Mouse (Mus musculus): ENCODE measurements around the gene Wipf3. TPM values are rescaled to one million over a fixed set of nuclear protein-coding genes. Genes with fewer than 3 reads are reported as not detected.

Wipf3 gene
- polyA plus RNA-seq, 1 experiment from 2014 or later, result 2.5 TPM

GRCm38 (mm10) chr6:54542836-54543235 is 113.4 kb downstream of the Wipf3 start:
- Histone ChIP-seq H3K4me3 (replicated peaks) (no peak overlapping the region), H3K9me3 (replicated peaks) (no peaks in the 10 kb centered on the region), H3K27ac (no peak overlapping the region), H3K4me1 (peaks cover 11% of the 10 kb centered on the region; the same call in 1 of the 2 replicates), H3K36me3 (no peaks in the 10 kb centered on the region), H3K27me3 (no peaks in the 10 kb centered on the region), H3K4me2 (no peak overlapping the region), H3K9ac (no peak overlapping the region)
- ATAC-seq (replicated peaks; ENCODE audit: low FRiP score), result no peak
- 88% methylated on average over 7 of the region's 7 CpGs for WGBS

- no peaks in the 10 kb centered on the region for H3K27me3 ChIP-seq
- H3K4me1 ChIP-seq, result peaks cover 15% of the 10 kb centered on the region
- no peak overlapping the region for H3K9ac ChIP-seq
- WGBS, result 80% methylated on average over 2 of the region's 2 CpGs
- H3K4me3 ChIP-seq (replicated peaks), result no peak overlapping the region
- no peaks in the 10 kb centered on the region for H3K36me3 ChIP-seq
- no peak overlapping the region for H3K27ac ChIP-seq
- no peaks in the 10 kb centered on the region for H3K9me3 ChIP-seq (replicated peaks)
- H3K4me2 ChIP-seq, result no peak overlapping the region
- ATAC-seq (replicated peaks; ENCODE audit: low FRiP score), result no peak
Measured at GRCm38 (mm10) chr6:54543646-54544045, 114.2 kb downstream of the Wipf3 start.

GRCm38 (mm10) chr6:54548314-54549019 is 119.1 kb downstream of the Wipf3 start:
- Histone ChIP-seq H3K4me1 (peaks cover 19% of the 10 kb centered on the region), H3K4me3 (replicated peaks) (no peak overlapping the region), H3K27me3 (no peaks in the 10 kb centered on the region), H3K9ac (no peak overlapping the region), H3K27ac (no peak overlapping the region), H3K9me3 (replicated peaks) (no peaks in the 10 kb centered on the region), H3K36me3 (no peaks in the 10 kb centered on the region), H3K4me2 (0 out of 2 replicates have a peak overlapping the region, but pooled peaks have one; percentile 3)
- WGBS, result 60% methylated on average over 13 of the region's 13 CpGs
- no peak; the same call in 1 of the 2 replicates for ATAC-seq (replicated peaks; ENCODE audit: low FRiP score)

- Histone ChIP-seq H3K27ac (no peak overlapping the region), H3K4me3 (replicated peaks) (no peak overlapping the region), H3K4me2 (no peak overlapping the region), H3K27me3 (no peaks in the 10 kb centered on the region), H3K4me1 (peaks cover 24% of the 10 kb centered on the region), H3K36me3 (no peaks in the 10 kb centered on the region), H3K9ac (no peak overlapping the region), H3K9me3 (replicated peaks) (no peaks in the 10 kb centered on the region)
- ATAC-seq (replicated peaks; ENCODE audit: low FRiP score), result no peak
- 59% methylated on average over 4 of the region's 4 CpGs for WGBS
Measured at GRCm38 (mm10) chr6:54549311-54549710, 119.9 kb downstream of the Wipf3 start.

- Histone ChIP-seq H3K27ac (no peak overlapping the region), H3K9ac (no peak overlapping the region), H3K4me3 (replicated peaks) (no peak overlapping the region), H3K4me2 (no peak overlapping the region), H3K9me3 (replicated peaks) (no peaks in the 10 kb centered on the region), H3K4me1 (peaks cover 27% of the 10 kb centered on the region), H3K36me3 (no peaks in the 10 kb centered on the region), H3K27me3 (no peaks in the 10 kb centered on the region)
- WGBS, result 41% methylated on average over 7 of the region's 7 CpGs
- no peak for ATAC-seq (replicated peaks; ENCODE audit: low FRiP score)
Measured at GRCm38 (mm10) chr6:54550801-54551323, 121.5 kb downstream of the Wipf3 start.

- no peak for ATAC-seq (replicated peaks; ENCODE audit: low FRiP score)
- H3K9ac ChIP-seq, result no peak overlapping the region
- H3K9me3 ChIP-seq (replicated peaks), result no peaks in the 10 kb centered on the region
- H3K4me2 ChIP-seq, result no peak overlapping the region
- H3K27ac ChIP-seq, result no peak overlapping the region
- H3K4me3 ChIP-seq (replicated peaks), result no peak overlapping the region
- WGBS, result 76% methylated on average over 9 of the region's 9 CpGs
- H3K4me1 ChIP-seq, result peaks cover 27% of the 10 kb centered on the region
- no peaks in the 10 kb centered on the region for H3K36me3 ChIP-seq
- no peaks in the 10 kb centered on the region for H3K27me3 ChIP-seq
Measured at GRCm38 (mm10) chr6:54552721-54553413, 123.5 kb downstream of the Wipf3 start.

Other genes with a start within 250 kb of the Wipf3 start
- gene Prr15, start 103.8 kb upstream of the Wipf3 start, polyA plus RNA-seq (2015; fragmentation: Nextera tagmentation; extraction: Ambion mirVana), result 7.3 TPM in 2 replicates
- 6.2 and 8.6 TPM in 2 replicates for gene Scrn1, start 136.9 kb downstream of the Wipf3 start, polyA plus RNA-seq (2015; fragmentation: Nextera tagmentation; extraction: Ambion mirVana)
- 8.9 and 9.8 TPM in 2 replicates for gene Plekha8, start 165.5 kb downstream of the Wipf3 start, polyA plus RNA-seq (2015; fragmentation: Nextera tagmentation; extraction: Ambion mirVana)
- 28.5 and 29.1 TPM in 2 replicates for gene Fkbp14, start 167.7 kb downstream of the Wipf3 start, polyA plus RNA-seq (2015; fragmentation: Nextera tagmentation; extraction: Ambion mirVana)

Data from kidney, embryonic 15.5 days (tissue).